13 mouse cellular contexts compared by ENCODE assay signal in the genomic region with DNA sequence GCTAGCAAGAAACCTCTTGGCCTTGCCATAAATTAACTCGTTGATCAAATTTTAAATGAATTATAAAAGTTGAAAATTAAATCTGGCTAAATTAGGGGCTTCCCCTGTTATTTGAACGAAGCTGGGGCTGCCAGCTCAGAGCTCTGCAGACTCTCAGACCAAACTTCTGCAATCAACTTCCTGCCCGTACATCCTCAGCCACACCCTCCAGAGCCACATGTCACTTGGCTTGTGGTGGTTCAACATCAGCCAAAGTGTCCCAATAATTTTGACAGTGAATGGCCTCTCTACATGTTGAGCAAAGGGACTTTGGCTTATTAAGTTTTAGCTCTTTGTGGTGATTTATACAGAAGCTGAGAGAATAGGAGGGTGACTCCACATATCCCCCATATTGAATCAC.
"Had no signal": no experiment of that assay in that cellular context is flagged by ENCODE, and none has a peak within 500 bp of the region (broad histone marks: within the 10 kb centered on the region; RNA-seq: fewer than 3 reads in every experiment).

No protein-coding gene starts in this region.

- ATAC-seq: liver, embryonic 12.5 days; midbrain, embryonic 16.5 days had no signal

- DNase-seq: lung, adult 18-20 months; lung, embryonic 14.5 days; lung, postnatal 10 days; lung, postnatal 4 days; midbrain, embryonic 14.5 days; retina, postnatal 1 day; right cerebral cortex, adult 18-20 months; spleen, adult 18-20 months; thymus, adult 18-20 months; thymus, postnatal 14 days; thymus, postnatal 36 days had no signal
